Mouse (Mus musculus) hindbrain, embryonic 15.5 days (tissue): ENCODE results near the gene Il4. TPM values are rescaled to one million over a fixed set of nuclear protein-coding genes. Genes with fewer than 3 reads are reported as not detected.

ENCODE experiments used
- ATAC-seq: fragments of 200-750 bp; cut with Nextera tagmentation; 2 replicates; pipeline ENCODE4 v1.8.0; 2017; ENCODE audit warnings: low read depth, moderate number of reproducible peaks, moderate TSS enrichment; ENCODE audit not compliant: low FRiP score
- H3K27ac ChIP-seq: fragments of 300-500 bp; sonication (generic); replicated peaks from 2 replicates; pipeline ENCODE4 v1.5.1; 2015; ENCODE audit warnings: mild to moderate bottlenecking, inconsistent platforms
- H3K27me3 ChIP-seq: fragments of 300-500 bp; sonication (generic); 2 replicates; pipeline ENCODE4 v1.6.1; 2015; ENCODE audit warnings: control low read depth, inconsistent platforms
- H3K36me3 ChIP-seq: fragments of 300-500 bp; sonication (generic); 2 replicates; pipeline ENCODE4 v1.6.1; 2015; ENCODE audit warnings: control low read depth, inconsistent platforms
- H3K4me1 ChIP-seq: fragments of 300-500 bp; sonication (generic); replicated peaks from 2 replicates; pipeline ENCODE4 v1.6.1; 2015; ENCODE audit warnings: control low read depth, inconsistent platforms
- H3K4me2 ChIP-seq: fragments of 300-500 bp; sonication (generic); 2 replicates; pipeline ENCODE4 v1.6.1; 2015; ENCODE audit warnings: moderate library complexity, mild to moderate bottlenecking, inconsistent platforms
- H3K4me3 ChIP-seq: fragments of 300-500 bp; sonication (generic); 2 replicates; pipeline ENCODE4 v1.5.1; 2015; ENCODE audit warnings: mild to moderate bottlenecking, inconsistent platforms
- H3K9ac ChIP-seq: fragments of 300-500 bp; sonication (generic); 2 replicates; pipeline ENCODE4 v1.6.1; 2015; ENCODE audit warnings: inconsistent platforms
- H3K9me3 ChIP-seq: fragments of 300-500 bp; sonication (generic); 2 replicates; pipeline ENCODE4 v1.6.1; 2016; ENCODE audit warnings: control low read depth, inconsistent platforms
- WGBS: fragments of 180-500 bp; shearing (Covaris S2); methylation state at CpG from one replicate; pipeline ENCODE4 v1.1.7; 2015; 5-methylcytosine and 5-hydroxymethylcytosine counted together
- polyA plus RNA-seq: library from polyadenylated mRNA; unstranded; fragments of >200 nt; fragmentation: Nextera tagmentation; extraction: Ambion mirVana; gene quantifications from 2 replicates; pipeline ENCODE4 v1.2.1, GENCODE M21; 2015

Il4 gene
- polyA plus RNA-seq: 3.6 and 5.8 TPM in 2 replicates

GRCm38 (mm10) chr11:53618619-53619198 is at the start of gene Il4:
Gene Il4, minus strand, starts transcription at chr11:53618669.
- Histone ChIP-seq H3K4me3 (no peak within 1 kb of the TSS), H3K4me1 (no peaks in the 10 kb centered on the region), H3K9me3 (no peaks in the 10 kb centered on the region), H3K27me3 (no peaks in the 10 kb centered on the region), H3K4me2 (no peak within 1 kb of the TSS), H3K27ac (no peak within 1 kb of the TSS), H3K36me3 (no peaks in the 10 kb centered on the region), H3K9ac (no peak within 1 kb of the TSS)
- 87% methylated on average over 7 of the region's 7 CpGs for WGBS
- no peak for ATAC-seq

- 85% methylated on average over 5 of the region's 5 CpGs for WGBS
- H3K27me3 ChIP-seq: no peaks in the 10 kb centered on the region
- no peaks in the 10 kb centered on the region for H3K4me1 ChIP-seq
- no peak overlapping the region for H3K4me3 ChIP-seq
- H3K4me2 ChIP-seq: no peak overlapping the region
- peaks cover 15% of the 10 kb centered on the region; the same call in 1 of the 2 replicates for H3K36me3 ChIP-seq
- no peak overlapping the region for H3K9ac ChIP-seq
- no peak for ATAC-seq
- no peak overlapping the region for H3K27ac ChIP-seq
- H3K9me3 ChIP-seq: no peaks in the 10 kb centered on the region
Measured at GRCm38 (mm10) chr11:53664091-53664490, 45.6 kb upstream of the Il4 start.

GRCm38 (mm10) chr11:53662794-53663674 is 44.6 kb upstream of the Il4 start:
- H3K9ac ChIP-seq: no peak overlapping the region
- H3K4me2 ChIP-seq: no peak overlapping the region
- H3K4me1 ChIP-seq: no peaks in the 10 kb centered on the region
- H3K27ac ChIP-seq: no peak overlapping the region
- H3K9me3 ChIP-seq: no peaks in the 10 kb centered on the region
- peaks cover 13% of the 10 kb centered on the region; the same call in 1 of the 2 replicates for H3K36me3 ChIP-seq
- no peaks in the 10 kb centered on the region for H3K27me3 ChIP-seq
- no peak for ATAC-seq
- 82% methylated on average over 14 of the region's 14 CpGs for WGBS
- H3K4me3 ChIP-seq: no peak overlapping the region

GRCm38 (mm10) chr11:53657828-53658227 is 39.4 kb upstream of the Il4 start:
- Histone ChIP-seq H3K9me3 (no peaks in the 10 kb centered on the region), H3K27me3 (no peaks in the 10 kb centered on the region), H3K27ac (no peak overlapping the region), H3K9ac (no peak overlapping the region), H3K4me3 (no peak overlapping the region), H3K4me2 (no peak overlapping the region), H3K36me3 (0 out of 2 replicates have a peak, but pooled peaks cover 3% of the 10 kb centered on the region), H3K4me1 (no peaks in the 10 kb centered on the region)
- no peak for ATAC-seq
- 90% methylated on average over 6 of the region's 6 CpGs for WGBS

- H3K36me3 ChIP-seq: 0 out of 2 replicates have a peak, but pooled peaks cover 3% of the 10 kb centered on the region
- 92% methylated on average over 8 of the region's 8 CpGs for WGBS
- no peak overlapping the region for H3K27ac ChIP-seq
- no peak for ATAC-seq
- H3K27me3 ChIP-seq: no peaks in the 10 kb centered on the region
- no peak overlapping the region for H3K4me3 ChIP-seq
- H3K9ac ChIP-seq: no peak overlapping the region
- no peak overlapping the region for H3K4me2 ChIP-seq
- H3K4me1 ChIP-seq: no peaks in the 10 kb centered on the region
- H3K9me3 ChIP-seq: no peaks in the 10 kb centered on the region
Measured at GRCm38 (mm10) chr11:53657381-53657780, 38.9 kb upstream of the Il4 start.

GRCm38 (mm10) chr11:53656558-53657202 is 38.2 kb upstream of the Il4 start:
- Histone ChIP-seq H3K9me3 (no peaks in the 10 kb centered on the region), H3K27me3 (no peaks in the 10 kb centered on the region), H3K4me2 (no peak overlapping the region), H3K27ac (no peak overlapping the region), H3K9ac (no peak overlapping the region), H3K36me3 (peaks cover 3% of the 10 kb centered on the region; the same call in 1 of the 2 replicates), H3K4me3 (no peak overlapping the region), H3K4me1 (no peaks in the 10 kb centered on the region)
- no peak for ATAC-seq
- WGBS: 93% methylated on average over 9 of the region's 9 CpGs

- 93% methylated on average over 5 of the region's 5 CpGs for WGBS
- H3K4me2 ChIP-seq: no peak overlapping the region
- no peaks in the 10 kb centered on the region for H3K27me3 ChIP-seq
- peaks cover 6% of the 10 kb centered on the region; the same call in 1 of the 2 replicates for H3K36me3 ChIP-seq
- no peak overlapping the region for H3K9ac ChIP-seq
- no peak overlapping the region for H3K4me3 ChIP-seq
- no peaks in the 10 kb centered on the region for H3K4me1 ChIP-seq
- ATAC-seq: no peak
- H3K9me3 ChIP-seq: no peaks in the 10 kb centered on the region
- H3K27ac ChIP-seq: no peak overlapping the region
Measured at GRCm38 (mm10) chr11:53655043-53655442, 36.6 kb upstream of the Il4 start.

- H3K27me3 ChIP-seq: no peaks in the 10 kb centered on the region
- H3K27ac ChIP-seq: no peak overlapping the region
- no peak overlapping the region for H3K4me2 ChIP-seq
- H3K9ac ChIP-seq: no peak overlapping the region
- H3K36me3 ChIP-seq: peaks cover 11% of the 10 kb centered on the region
- no peaks in the 10 kb centered on the region for H3K9me3 ChIP-seq
- 96% methylated on average over 2 of the region's 2 CpGs for WGBS
- ATAC-seq: no peak
- no peak overlapping the region for H3K4me3 ChIP-seq
- H3K4me1 ChIP-seq: no peaks in the 10 kb centered on the region
Measured at GRCm38 (mm10) chr11:53652427-53652826, 34.0 kb upstream of the Il4 start.

- ATAC-seq: no peak
- H3K36me3 ChIP-seq: peaks cover 11% of the 10 kb centered on the region
- 93% methylated on average over 4 of the region's 4 CpGs for WGBS
- H3K27ac ChIP-seq: no peak overlapping the region
- no peaks in the 10 kb centered on the region for H3K27me3 ChIP-seq
- no peak overlapping the region for H3K9ac ChIP-seq
- no peaks in the 10 kb centered on the region for H3K4me1 ChIP-seq
- H3K4me3 ChIP-seq: no peak overlapping the region
- no peaks in the 10 kb centered on the region for H3K9me3 ChIP-seq
- H3K4me2 ChIP-seq: no peak overlapping the region
Measured at GRCm38 (mm10) chr11:53651441-53651840, 33.0 kb upstream of the Il4 start.

- H3K27me3 ChIP-seq: no peaks in the 10 kb centered on the region
- H3K9ac ChIP-seq: no peak overlapping the region
- H3K4me1 ChIP-seq: no peaks in the 10 kb centered on the region
- no peaks in the 10 kb centered on the region for H3K36me3 ChIP-seq
- H3K9me3 ChIP-seq: no peaks in the 10 kb centered on the region
- 76% methylated on average over 5 of the region's 5 CpGs for WGBS
- H3K27ac ChIP-seq: no peak overlapping the region
- no peak for ATAC-seq
- H3K4me3 ChIP-seq: no peak overlapping the region
- H3K4me2 ChIP-seq: no peak overlapping the region
Measured at GRCm38 (mm10) chr11:53644017-53644416, 25.5 kb upstream of the Il4 start.

- no peak for ATAC-seq
- Histone ChIP-seq H3K27ac (no peak overlapping the region), H3K36me3 (no peaks in the 10 kb centered on the region), H3K4me2 (no peak overlapping the region), H3K9me3 (no peaks in the 10 kb centered on the region), H3K9ac (no peak overlapping the region), H3K4me3 (no peak overlapping the region), H3K27me3 (peaks cover under 1% of the 10 kb centered on the region; the same call in 1 of the 2 replicates), H3K4me1 (no peaks in the 10 kb centered on the region)
- WGBS: 79% methylated on average over 12 of the region's 12 CpGs
Measured at GRCm38 (mm10) chr11:53642744-53643279, 24.3 kb upstream of the Il4 start.
